Mouse (Mus musculus) kidney, adult 2 months (tissue): ENCODE data around the gene Ctc1.

Source experiments
- CTCF ChIP-seq: fragments of 200-500 bp; conservative IDR thresholded peaks from 2 replicates; pipeline ENCODE4 v1.5.1; 2011; ENCODE audit warnings: low read depth, mild to moderate bottlenecking, control low read depth, low read length, moderate library complexity, mixed read lengths; ENCODE audit not compliant: insufficient read depth, insufficient read length
- POLR2A ChIP-seq: fragments of 200-500 bp; IDR thresholded peaks from one replicate; pipeline ENCODE4 v1.6.1; 2011; ENCODE audit warnings: low read depth, low read length, control low read depth

DNA sequence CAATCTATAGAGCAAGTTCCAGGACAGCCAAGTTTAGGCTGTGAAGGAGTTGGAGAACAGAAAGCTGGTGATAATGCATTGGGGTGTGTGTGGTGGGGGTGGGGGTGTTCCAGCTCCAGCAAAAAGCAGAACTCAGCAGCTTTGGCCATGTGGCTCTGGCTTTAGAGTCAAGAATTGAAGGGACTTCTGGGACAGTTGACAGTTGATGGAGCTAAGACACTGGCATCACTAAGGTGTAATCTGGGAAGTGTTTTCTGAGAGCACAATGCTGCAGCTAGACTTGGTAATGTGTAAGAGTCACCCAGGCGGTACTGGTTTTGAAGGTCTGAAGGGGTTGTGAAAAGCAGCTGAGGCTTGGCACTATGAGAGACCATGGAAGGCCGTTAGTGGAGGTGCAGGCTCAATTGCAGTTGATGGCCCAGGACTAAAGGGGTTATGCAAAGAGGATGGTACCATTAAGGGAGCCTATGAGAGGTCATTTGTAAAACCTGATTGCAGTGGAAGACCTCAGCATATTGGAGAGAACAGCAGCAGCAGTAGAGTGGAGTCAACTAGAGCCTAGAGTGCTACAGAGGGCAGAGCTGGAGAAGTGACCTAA is 37.2 kb downstream of the Ctc1 start:
- TF ChIP-seq CTCF (no peak), POLR2A (no peak)
